Mouse (Mus musculus) thymus, postnatal 10 days (tissue): ENCODE data around the gene Lta.

Experiments
- DNase-seq, 2 experiments: peaks; one replicate each; pipeline ENCODE4 v3.0.0; 2021; ENCODE audit warnings: low spot score in 2 of 2

Lta gene

GRCm38 (mm10) chr17:35204494-35205379, at the start of gene Lta:
Gene Lta (minus strand): TSS chr17:35205351.
- peak; percentile 69 to 74 for DNase-seq

GRCm38 (mm10) chr17:35254241-35255098, 49.3 kb upstream of the Lta start:
- DNase-seq: peak; percentile 59 to 74

- no peak for DNase-seq
Observed at GRCm38 (mm10) chr17:35253293-35254093, 48.3 kb upstream of the Lta start.

GRCm38 (mm10) chr17:35252619-35253292, 47.6 kb upstream of the Lta start:
- DNase-seq: no peak

- no peak for DNase-seq
Observed at GRCm38 (mm10) chr17:35251981-35252380, 46.8 kb upstream of the Lta start.

- no peak for DNase-seq
Observed at GRCm38 (mm10) chr17:35251162-35251719, 46.1 kb upstream of the Lta start.

GRCm38 (mm10) chr17:35250348-35251120, 45.4 kb upstream of the Lta start:
- DNase-seq: no peak

GRCm38 (mm10) chr17:35249451-35250197, 44.5 kb upstream of the Lta start:
- DNase-seq: no peak

- DNase-seq: no peak
Observed at GRCm38 (mm10) chr17:35248986-35249385, 43.8 kb upstream of the Lta start.

GRCm38 (mm10) chr17:35247144-35247543, 42.0 kb upstream of the Lta start:
- DNase-seq: no peak

- peak in 1 of 2 experiments; percentile 42 for DNase-seq
Observed at GRCm38 (mm10) chr17:35245731-35246623, 40.8 kb upstream of the Lta start.

- DNase-seq: no peak
Observed at GRCm38 (mm10) chr17:35244999-35245398, 39.8 kb upstream of the Lta start.

GRCm38 (mm10) chr17:35243086-35243485, 37.9 kb upstream of the Lta start:
- no peak for DNase-seq

- DNase-seq: peak; percentile 48
Observed at GRCm38 (mm10) chr17:35242015-35242941, 37.1 kb upstream of the Lta start.

GRCm38 (mm10) chr17:35241305-35242014, 36.3 kb upstream of the Lta start, which contains the start of gene Ddx39b:
Gene Ddx39b (plus strand): TSS chr17:35241746.
- peak; percentile 95 for DNase-seq
